Mouse (Mus musculus) heart, embryonic 11.5 days (tissue): ENCODE results near the gene Flcn. TPM values are rescaled to one million over a fixed set of nuclear protein-coding genes. Genes with fewer than 3 reads are reported as not detected.

Experiments
- ATAC-seq: fragments of 200-750 bp; cut with Nextera tagmentation; replicated peaks from 2 replicates; pipeline ENCODE4 v1.8.0; 2017; ENCODE audit warnings: moderate library complexity; ENCODE audit not compliant: insufficient number of reproducible peaks, low FRiP score, low TSS enrichment
- H3K27ac ChIP-seq: fragments of 300-500 bp; sonication (generic); 2 replicates; pipeline ENCODE4 v1.5.1; 2014; ENCODE audit warnings: mild to moderate bottlenecking, low read depth, low read length
- H3K27me3 ChIP-seq: fragments of 300-500 bp; sonication (generic); 2 replicates; pipeline ENCODE4 v1.6.1; 2014; ENCODE audit warnings: mild to moderate bottlenecking, low read length, mixed read lengths; ENCODE audit not compliant: control insufficient read depth, insufficient read depth
- H3K36me3 ChIP-seq: fragments of 300-500 bp; sonication (generic); 2 replicates; pipeline ENCODE4 v1.6.1; 2014; ENCODE audit warnings: mild to moderate bottlenecking, low read length, moderate library complexity, mixed read lengths; ENCODE audit not compliant: control insufficient read depth, insufficient read depth
- H3K4me1 ChIP-seq: fragments of 300-500 bp; sonication (generic); 2 replicates; pipeline ENCODE4 v1.6.1; 2014; ENCODE audit warnings: low read length; ENCODE audit not compliant: control insufficient read depth, insufficient read depth
- H3K4me2 ChIP-seq: fragments of 300-500 bp; sonication (generic); 2 replicates; pipeline ENCODE4 v1.6.1; 2014; ENCODE audit warnings: mild to moderate bottlenecking, moderate library complexity
- H3K4me3 ChIP-seq: fragments of 300-500 bp; sonication (generic); 2 replicates; pipeline ENCODE4 v1.5.1; 2014; ENCODE audit warnings: low read depth, low read length
- H3K9ac ChIP-seq: fragments of 300-500 bp; sonication (generic); 2 replicates; pipeline ENCODE4 v1.6.1; 2014; ENCODE audit warnings: mild to moderate bottlenecking, low read depth, low read length, moderate library complexity
- H3K9me3 ChIP-seq: fragments of 300-500 bp; sonication (generic); replicated peaks from 2 replicates; pipeline ENCODE4 v1.6.1; 2016; ENCODE audit warnings: low read length; ENCODE audit not compliant: control insufficient read depth
- WGBS: fragments of 180-500 bp; shearing (Covaris S2); extraction: QIAGEN DNeasy Blood & Tissue Kit; methylation state at CpG from one replicate; pipeline ENCODE4 v1.1.7; 2014; ENCODE audit not compliant: insufficient replicate concordance; 5-methylcytosine and 5-hydroxymethylcytosine counted together
- polyA plus RNA-seq: library from polyadenylated mRNA; unstranded; fragments of >200 nt; fragmentation: Nextera tagmentation; extraction: Ambion mirVana; gene quantifications from 2 replicates; pipeline ENCODE4 v1.2.1, GENCODE M21; 2014

The Flcn gene
- polyA plus RNA-seq, 1 experiment from 2014 or later, result 21.4 TPM

DNA sequence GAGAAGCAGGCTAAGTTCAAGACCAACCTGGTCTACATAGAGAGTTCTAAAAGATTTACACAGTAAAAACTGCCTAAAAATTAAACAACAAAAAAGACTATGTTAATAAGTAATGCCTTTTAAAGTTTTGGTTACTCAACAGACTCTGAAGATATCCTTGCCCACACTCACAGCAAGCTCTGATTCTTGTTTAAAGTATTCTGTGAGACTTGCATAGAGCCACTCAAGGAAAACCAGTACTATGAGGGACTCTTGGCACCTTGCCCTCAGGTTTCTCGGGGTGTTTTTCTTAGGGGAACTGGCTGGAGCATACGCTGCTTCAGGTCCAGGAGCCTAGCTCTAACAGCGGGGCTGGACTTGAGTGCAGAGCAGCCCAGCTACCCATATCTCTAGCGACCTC, 30.4 kb downstream of the Flcn start:
- Histone ChIP-seq H3K9me3 (no peaks in the 10 kb centered on the region), H3K36me3 (peaks cover 13% of the 10 kb centered on the region), H3K9ac (no peak overlapping the region), H3K4me3 (no peak overlapping the region), H3K4me1 (peaks cover 11% of the 10 kb centered on the region), H3K4me2 (no peak overlapping the region), H3K27ac (no peak overlapping the region), H3K27me3 (no peaks in the 10 kb centered on the region)
- ATAC-seq, result no peak
- WGBS, result 84% methylated on average over 4 of the region's 4 CpGs

DNA sequence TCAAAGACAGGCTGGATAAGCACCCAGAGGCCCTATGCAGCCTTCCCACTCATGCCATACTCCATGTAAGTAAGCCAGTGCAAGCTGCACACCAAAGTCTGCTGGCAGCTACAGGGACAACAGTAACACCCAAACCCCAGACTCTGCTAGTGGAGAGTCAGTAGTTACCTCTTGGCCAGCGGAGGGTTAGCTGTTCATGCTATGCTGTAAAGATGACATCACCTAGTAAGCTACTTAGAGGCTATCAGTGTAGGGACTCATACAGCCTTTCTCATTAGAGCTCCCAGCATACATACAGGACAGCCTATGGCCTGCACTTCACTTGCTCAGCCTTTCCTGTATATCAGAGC, 31.0 kb downstream of the Flcn start:
- Histone ChIP-seq H3K4me1 (peaks cover 11% of the 10 kb centered on the region), H3K9ac (no peak overlapping the region), H3K27ac (no peak overlapping the region), H3K4me3 (no peak overlapping the region), H3K27me3 (no peaks in the 10 kb centered on the region), H3K9me3 (no peaks in the 10 kb centered on the region), H3K36me3 (peaks cover 13% of the 10 kb centered on the region), H3K4me2 (no peak overlapping the region)
- ATAC-seq, result 0 out of 2 replicates have a peak, but pooled peaks have one; percentile 7
- WGBS, result 60% methylated on average over 1 of the region's 1 CpGs

DNA sequence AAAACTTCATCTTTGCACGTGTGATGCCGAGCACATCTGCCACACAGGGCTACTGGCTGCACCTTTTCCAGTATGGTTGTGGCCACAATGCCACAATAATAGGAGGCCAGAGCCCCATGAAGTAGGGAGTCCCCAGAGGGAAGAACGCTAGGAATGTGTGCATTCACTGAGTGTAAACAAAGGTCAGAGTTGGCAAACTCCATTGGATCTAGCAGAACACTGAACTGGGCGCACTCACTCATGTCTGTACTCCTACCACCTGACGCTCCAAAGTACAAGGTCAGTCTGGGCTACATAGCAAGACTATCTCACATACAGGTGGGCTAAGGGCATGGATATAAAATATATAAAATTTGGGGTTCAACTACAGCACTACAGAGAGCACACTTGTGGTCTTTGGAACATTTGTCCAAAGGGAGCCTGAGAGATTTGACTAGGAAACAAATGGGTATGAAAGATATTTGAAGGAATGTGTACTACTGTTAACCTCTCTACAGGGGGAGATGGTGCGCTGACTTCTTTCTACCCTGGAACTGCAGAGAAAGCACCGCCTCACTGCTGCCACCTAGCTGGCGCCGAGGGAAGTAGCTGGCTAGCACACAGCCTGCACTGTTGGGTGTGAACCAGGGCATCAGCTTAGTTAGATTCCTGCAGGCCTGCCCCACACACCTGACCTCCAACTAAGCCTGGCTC, 31.5 kb downstream of the Flcn start:
- H3K27ac ChIP-seq, result no peak overlapping the region
- peaks cover 15% of the 10 kb centered on the region for H3K36me3 ChIP-seq
- no peak overlapping the region for H3K4me2 ChIP-seq
- peaks cover 11% of the 10 kb centered on the region for H3K4me1 ChIP-seq
- no peak overlapping the region for H3K9ac ChIP-seq
- no peak overlapping the region for H3K4me3 ChIP-seq
- 0 out of 2 replicates have a peak, but pooled peaks have one; percentile 49 for ATAC-seq
- 53% methylated on average over 9 of the region's 9 CpGs for WGBS
- H3K27me3 ChIP-seq, result no peaks in the 10 kb centered on the region
- no peaks in the 10 kb centered on the region for H3K9me3 ChIP-seq

DNA sequence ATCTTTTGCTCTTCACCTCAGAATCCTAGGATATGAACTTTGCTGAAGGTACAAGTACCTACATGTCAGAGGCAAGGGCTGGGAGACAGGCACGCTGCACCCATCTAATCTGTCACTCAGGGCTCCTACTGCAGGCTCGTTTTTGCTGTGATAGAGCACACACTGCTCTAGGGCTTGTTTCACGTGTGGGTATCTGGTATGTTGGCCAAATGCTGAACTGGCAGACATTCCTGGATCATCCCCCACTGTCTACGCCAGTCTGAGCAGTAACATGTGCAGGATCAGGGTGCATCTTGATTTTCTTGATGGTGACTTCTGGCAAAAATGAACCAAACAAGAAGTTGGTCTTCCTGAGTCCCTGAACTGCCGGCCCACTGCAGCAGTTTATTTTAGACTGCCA, 32.6 kb downstream of the Flcn start:
- Histone ChIP-seq H3K9me3 (no peaks in the 10 kb centered on the region), H3K4me2 (no peak overlapping the region), H3K36me3 (peaks cover 21% of the 10 kb centered on the region), H3K9ac (no peak overlapping the region), H3K27me3 (no peaks in the 10 kb centered on the region), H3K4me1 (peaks cover 5% of the 10 kb centered on the region), H3K27ac (no peak overlapping the region), H3K4me3 (no peak overlapping the region)
- 82% methylated on average over 5 of the region's 5 CpGs for WGBS
- no peak for ATAC-seq

DNA sequence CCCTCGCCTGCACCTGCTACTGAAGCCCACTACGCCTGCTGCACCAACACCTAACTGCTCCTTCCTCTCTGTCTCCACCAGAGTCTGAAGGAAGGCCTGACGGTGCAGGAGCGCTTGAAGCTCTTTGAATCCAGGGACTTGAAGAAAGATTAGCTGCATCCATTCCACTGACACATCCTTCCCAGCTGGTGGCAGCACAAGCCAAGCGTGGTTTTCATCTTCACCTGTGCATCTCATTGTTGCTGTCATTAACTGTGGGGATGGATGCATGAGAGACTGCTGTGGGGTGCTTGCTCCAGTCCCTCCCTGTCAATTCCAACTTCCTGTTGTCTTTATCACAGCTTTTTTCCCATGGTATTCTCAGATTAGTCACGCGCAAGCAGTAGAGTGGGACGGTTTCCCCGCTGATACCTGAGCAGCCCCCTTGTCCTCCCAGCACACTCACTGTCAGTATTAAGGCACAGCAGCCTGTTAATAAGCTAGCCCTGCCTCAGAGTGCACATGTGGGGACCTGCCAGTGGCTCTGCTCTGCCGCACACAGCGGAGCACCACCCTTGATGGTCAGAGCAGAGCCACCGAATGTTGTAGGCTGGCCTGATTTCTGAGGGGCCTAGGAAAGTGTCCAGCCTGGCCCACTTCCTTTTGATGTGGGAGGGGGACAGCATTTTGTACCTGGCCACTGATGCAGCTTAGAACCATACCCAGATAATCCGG, 34.2 kb downstream of the Flcn start:
- H3K4me3 ChIP-seq, result no peak overlapping the region
- H3K9ac ChIP-seq, result no peak overlapping the region
- no peaks in the 10 kb centered on the region for H3K27me3 ChIP-seq
- ATAC-seq, result no peak
- 89% methylated on average over 13 of the region's 13 CpGs for WGBS
- H3K36me3 ChIP-seq, result peaks cover 32% of the 10 kb centered on the region
- H3K4me2 ChIP-seq, result no peak overlapping the region
- H3K27ac ChIP-seq, result no peak overlapping the region
- H3K4me1 ChIP-seq, result peaks cover 5% of the 10 kb centered on the region; the same call in 1 of the 2 replicates
- no peaks in the 10 kb centered on the region for H3K9me3 ChIP-seq

DNA sequence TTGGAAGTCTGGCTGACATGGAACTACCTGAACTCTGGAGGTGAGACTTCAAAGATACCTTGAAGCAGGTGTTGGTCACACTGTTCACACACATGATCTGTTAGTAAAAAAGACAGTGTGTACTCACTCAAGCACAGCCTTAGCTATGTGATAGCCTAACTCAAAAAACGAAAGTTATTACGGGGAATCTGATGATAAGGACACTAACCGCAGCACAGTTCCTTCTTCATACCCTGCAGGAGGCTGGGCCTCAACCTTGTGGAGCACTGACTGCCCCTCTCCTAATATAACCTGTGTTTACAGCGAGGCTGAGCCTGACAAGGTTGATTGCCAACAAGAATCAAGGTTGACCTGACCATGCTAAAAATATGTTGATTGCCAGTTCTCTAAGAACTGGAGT, 35.3 kb downstream of the Flcn start:
- Histone ChIP-seq H3K36me3 (peaks cover 41% of the 10 kb centered on the region), H3K4me2 (no peak overlapping the region), H3K4me3 (no peak overlapping the region), H3K4me1 (peaks cover 7% of the 10 kb centered on the region), H3K9me3 (no peaks in the 10 kb centered on the region), H3K27ac (no peak overlapping the region), H3K27me3 (no peaks in the 10 kb centered on the region), H3K9ac (no peak overlapping the region)
- ATAC-seq, result no peak
- WGBS, result 85% methylated on average over 4 of the region's 4 CpGs

DNA sequence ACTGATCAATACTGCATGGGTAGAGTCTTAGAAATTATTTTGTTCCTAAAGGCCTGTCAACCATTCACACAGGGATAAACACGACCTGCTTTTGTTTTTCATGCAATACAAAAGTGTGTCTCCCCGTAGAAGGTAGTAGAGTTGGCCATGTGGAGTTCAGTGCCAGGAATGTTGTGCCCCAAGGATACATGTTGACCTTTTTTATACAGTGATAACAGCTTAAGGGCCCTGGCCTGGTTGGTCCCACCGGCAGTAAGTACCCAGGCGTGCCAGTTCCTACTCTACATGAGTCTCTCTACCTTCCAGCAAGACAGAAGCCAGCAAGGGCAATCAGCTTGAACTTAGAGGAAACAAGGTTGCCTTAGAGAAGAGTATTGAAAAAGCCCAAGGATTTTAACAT, 36.9 kb downstream of the Flcn start:
- Histone ChIP-seq H3K27me3 (no peaks in the 10 kb centered on the region), H3K4me3 (no peak overlapping the region), H3K36me3 (peaks cover 48% of the 10 kb centered on the region), H3K4me1 (peaks cover 11% of the 10 kb centered on the region; the same call in 1 of the 2 replicates), H3K9me3 (no peaks in the 10 kb centered on the region), H3K27ac (no peak overlapping the region), H3K4me2 (no peak overlapping the region), H3K9ac (no peak overlapping the region)
- ATAC-seq, result no peak
- WGBS, result 83% methylated on average over 4 of the region's 4 CpGs

DNA sequence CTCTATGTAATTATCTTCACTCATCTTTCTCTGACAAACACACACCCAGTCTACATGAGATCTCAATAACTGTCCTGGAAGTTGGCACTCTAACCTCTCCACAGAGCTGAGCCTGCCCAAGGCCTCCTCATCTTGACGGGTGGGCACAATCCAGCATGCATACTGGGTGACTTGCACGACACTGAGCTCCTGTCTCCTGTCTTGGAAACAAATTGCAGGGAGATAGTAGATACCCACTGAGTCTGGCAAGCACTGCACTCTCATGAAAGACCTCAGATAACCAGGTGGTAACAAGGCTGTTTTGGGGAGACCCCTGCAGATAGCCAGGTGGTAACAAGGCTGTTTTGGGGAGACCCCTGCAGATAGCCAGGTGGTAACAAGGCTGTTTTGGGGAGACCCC, 37.5 kb downstream of the Flcn start:
- 81% methylated on average over 2 of the region's 2 CpGs for WGBS
- no peak overlapping the region for H3K4me3 ChIP-seq
- H3K4me1 ChIP-seq, result peaks cover 11% of the 10 kb centered on the region; the same call in 1 of the 2 replicates
- H3K9me3 ChIP-seq, result no peaks in the 10 kb centered on the region
- H3K27me3 ChIP-seq, result no peaks in the 10 kb centered on the region
- peaks cover 46% of the 10 kb centered on the region for H3K36me3 ChIP-seq
- H3K9ac ChIP-seq, result no peak overlapping the region
- H3K27ac ChIP-seq, result no peak overlapping the region
- H3K4me2 ChIP-seq, result no peak overlapping the region
- ATAC-seq, result no peak

DNA sequence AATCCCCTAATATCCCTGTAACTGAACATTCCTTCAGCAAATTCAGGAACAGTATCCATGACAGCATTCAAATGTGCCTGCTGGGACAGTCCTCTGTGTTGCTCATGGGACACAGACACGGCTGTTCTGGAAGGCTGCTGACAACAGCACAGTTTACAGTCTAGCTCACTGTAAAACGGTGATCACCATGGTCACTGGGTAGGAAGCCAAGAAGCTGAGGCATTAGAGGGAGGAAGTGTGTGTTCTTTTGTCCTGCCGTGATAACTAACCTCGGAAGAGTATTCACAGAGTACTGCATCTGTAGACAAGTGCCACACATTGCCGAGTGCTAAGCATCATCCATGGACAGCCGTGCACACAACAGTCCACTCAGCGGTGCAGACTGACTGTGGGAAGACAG, 39.1 kb downstream of the Flcn start:
- no peak overlapping the region for H3K27ac ChIP-seq
- no peak overlapping the region for H3K4me2 ChIP-seq
- H3K9ac ChIP-seq, result no peak overlapping the region
- peaks cover 11% of the 10 kb centered on the region; the same call in 1 of the 2 replicates for H3K4me1 ChIP-seq
- no peak for ATAC-seq
- H3K36me3 ChIP-seq, result peaks cover 48% of the 10 kb centered on the region
- H3K27me3 ChIP-seq, result no peaks in the 10 kb centered on the region
- 79% methylated on average over 7 of the region's 7 CpGs for WGBS
- H3K9me3 ChIP-seq, result no peaks in the 10 kb centered on the region
- no peak overlapping the region for H3K4me3 ChIP-seq
